Mouse (Mus musculus): ENCODE results near the gene Tbx15. TPM values are rescaled to one million over a fixed set of nuclear protein-coding genes. Genes with fewer than 3 reads are reported as not detected.

The Tbx15 gene
- total and polyA plus RNA-seq, 2 experiments from 2014 or later, result 0.59 to 1.3 TPM

DNA sequence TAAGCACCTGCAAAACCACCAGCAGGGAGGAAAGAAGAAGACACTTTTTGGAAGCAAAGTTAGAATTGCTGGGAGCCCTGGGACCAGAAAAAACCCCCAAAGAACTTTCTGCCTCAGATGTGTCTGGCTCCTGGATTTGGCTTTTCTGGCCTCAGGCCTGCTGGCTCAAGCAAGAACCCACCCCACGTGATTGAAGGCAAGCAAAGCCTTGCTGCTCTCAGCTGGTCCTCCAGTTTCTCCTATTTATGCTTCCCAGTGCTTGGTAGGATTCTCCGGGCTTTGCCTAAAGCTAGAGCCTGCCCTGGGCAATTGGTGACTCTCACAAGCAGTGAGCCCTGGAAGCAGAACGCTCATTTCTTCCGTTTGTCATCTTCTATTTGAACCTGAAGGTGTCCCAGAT is 7.4 kb downstream of the Tbx15 start:
- WGBS, result 5% methylated on average over 4 of the region's 4 CpGs
- ATAC-seq (ENCODE audit: low FRiP score), result no peak
- no peak for DNase-seq (ENCODE audit: low spot score)
- Histone ChIP-seq H3K4me3 (ENCODE audit: low read depth, low read length) (no peak overlapping the region), H3K27ac (ENCODE audit: low read depth, low read length) (no peak overlapping the region), H3K27me3 (ENCODE audit: insufficient read depth, low read length) (peaks cover 98% of the 10 kb centered on the region), H3K36me3 (ENCODE audit: insufficient read depth, low read length) (no peaks in the 10 kb centered on the region), H3K4me2 (ENCODE audit: low read depth, low read length, poor library complexity, severe bottlenecking) (no peak overlapping the region), H3K4me1 (ENCODE audit: insufficient read depth, low read length) (no peaks in the 10 kb centered on the region), H3K9ac (replicated peaks; ENCODE audit: low read length, poor library complexity, severe bottlenecking) (no peak overlapping the region), H3K9me3 (ENCODE audit: low read length) (no peaks in the 10 kb centered on the region)
- no peak for TF ChIP-seq CTCF (IDR thresholded peaks at IDR 0.05)

DNA sequence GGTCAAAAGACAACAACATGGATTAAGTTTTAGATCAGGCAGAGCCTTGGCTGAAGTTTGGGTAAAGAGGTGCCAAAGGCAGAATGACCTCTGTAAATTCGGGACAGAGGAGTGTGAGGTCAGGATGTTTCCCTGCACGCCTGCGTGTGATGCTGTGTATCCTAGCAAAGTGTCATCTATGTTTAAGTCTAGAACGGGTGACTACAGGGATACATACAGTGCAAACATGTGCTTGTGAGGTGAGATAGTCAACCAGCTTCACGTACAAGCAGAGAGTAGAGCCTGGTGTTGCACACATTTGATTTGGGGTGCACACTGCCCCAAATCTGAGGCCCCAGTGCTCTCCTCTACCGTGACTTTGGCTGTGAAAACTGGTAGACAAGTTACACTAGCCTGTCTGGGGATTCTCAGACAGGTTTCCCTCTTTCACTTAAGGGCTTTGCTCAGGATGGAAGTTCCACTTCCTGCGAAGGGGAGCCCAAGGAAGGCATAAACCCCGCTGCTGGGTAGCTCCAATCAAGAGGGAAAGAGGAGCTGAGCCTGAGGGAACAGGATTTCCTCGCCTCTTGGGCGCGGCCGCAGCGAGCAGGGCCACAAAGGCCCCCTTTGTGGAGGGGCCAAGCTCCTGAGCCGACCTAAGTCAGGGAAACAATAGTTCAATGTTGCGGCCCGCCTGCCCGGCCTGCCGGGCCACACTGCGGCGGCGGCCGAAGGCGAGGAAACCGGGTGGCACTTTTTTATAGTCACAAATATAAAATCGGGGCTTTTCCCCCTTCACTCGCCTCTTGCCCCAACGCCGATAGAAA is 8.0 kb downstream of the Tbx15 start:
- Histone ChIP-seq H3K4me2 (ENCODE audit: low read depth, low read length, poor library complexity, severe bottlenecking) (no peak overlapping the region), H3K4me1 (ENCODE audit: insufficient read depth, low read length) (no peaks in the 10 kb centered on the region), H3K9me3 (ENCODE audit: low read length) (no peaks in the 10 kb centered on the region), H3K27me3 (ENCODE audit: insufficient read depth, low read length) (peaks cover 96% of the 10 kb centered on the region), H3K27ac (ENCODE audit: low read depth, low read length) (no peak overlapping the region), H3K4me3 (ENCODE audit: low read depth, low read length) (no peak overlapping the region), H3K36me3 (ENCODE audit: insufficient read depth, low read length) (no peaks in the 10 kb centered on the region), H3K9ac (replicated peaks; ENCODE audit: low read length, poor library complexity, severe bottlenecking) (no peak overlapping the region)
- no peak for ATAC-seq (ENCODE audit: low FRiP score)
- no peak for TF ChIP-seq CTCF (IDR thresholded peaks at IDR 0.05)
- no peak for DNase-seq (ENCODE audit: low spot score)
- WGBS, result 1% methylated on average over 28 of the region's 28 CpGs

DNA sequence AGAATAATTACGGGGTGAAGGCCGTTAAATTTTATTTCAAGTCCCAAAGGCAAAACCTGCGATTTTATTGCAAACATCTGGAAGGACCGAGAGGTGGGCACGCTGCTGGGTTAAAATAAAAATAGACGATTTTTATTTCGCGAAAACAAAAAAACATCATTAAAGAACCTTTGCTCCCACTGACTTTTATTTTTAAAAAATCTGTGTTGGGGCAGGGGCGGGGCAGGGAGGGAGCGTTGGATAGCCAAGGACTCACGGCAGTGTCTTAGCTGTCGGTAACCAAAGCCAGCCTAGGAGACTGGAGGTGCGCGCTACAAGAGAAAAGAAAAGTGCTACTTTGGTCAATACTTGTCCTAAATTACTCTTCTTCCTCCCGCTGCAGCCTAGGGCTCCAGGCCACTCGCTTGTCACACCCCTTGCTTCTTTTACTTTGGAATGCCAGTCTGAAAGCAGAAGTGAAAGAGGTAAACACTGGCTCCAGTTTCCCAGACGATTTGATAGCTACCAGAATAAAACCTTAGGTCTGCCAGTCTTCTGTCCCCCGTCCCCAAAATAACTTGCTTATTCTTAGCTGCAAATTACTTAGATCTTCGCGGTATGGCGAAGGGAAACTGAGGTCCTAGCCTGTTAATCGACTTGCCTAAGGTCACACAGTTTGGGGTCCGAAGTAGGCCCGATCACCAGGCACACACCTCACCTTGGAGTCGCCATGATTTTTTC is 8.8 kb downstream of the Tbx15 start:
- no peak overlapping the region for H3K27ac ChIP-seq (ENCODE audit: low read depth, low read length)
- H3K4me1 ChIP-seq (ENCODE audit: insufficient read depth, low read length), result no peaks in the 10 kb centered on the region
- ATAC-seq (ENCODE audit: low FRiP score) (no peak), DNase-seq (ENCODE audit: low spot score) (no peak)
- no peak overlapping the region for H3K4me3 ChIP-seq (ENCODE audit: low read depth, low read length)
- TF ChIP-seq CTCF (IDR thresholded peaks at IDR 0.05), result no peak
- 1% methylated on average over 25 of the region's 25 CpGs for WGBS
- no peak overlapping the region for H3K9ac ChIP-seq (replicated peaks; ENCODE audit: low read length, poor library complexity, severe bottlenecking)
- H3K4me2 ChIP-seq (ENCODE audit: low read depth, low read length, poor library complexity, severe bottlenecking), result no peak overlapping the region
- no peaks in the 10 kb centered on the region for H3K36me3 ChIP-seq (ENCODE audit: insufficient read depth, low read length)
- H3K27me3 ChIP-seq (ENCODE audit: insufficient read depth, low read length), result peaks cover 94% of the 10 kb centered on the region
- no peaks in the 10 kb centered on the region for H3K9me3 ChIP-seq (ENCODE audit: low read length)

DNA sequence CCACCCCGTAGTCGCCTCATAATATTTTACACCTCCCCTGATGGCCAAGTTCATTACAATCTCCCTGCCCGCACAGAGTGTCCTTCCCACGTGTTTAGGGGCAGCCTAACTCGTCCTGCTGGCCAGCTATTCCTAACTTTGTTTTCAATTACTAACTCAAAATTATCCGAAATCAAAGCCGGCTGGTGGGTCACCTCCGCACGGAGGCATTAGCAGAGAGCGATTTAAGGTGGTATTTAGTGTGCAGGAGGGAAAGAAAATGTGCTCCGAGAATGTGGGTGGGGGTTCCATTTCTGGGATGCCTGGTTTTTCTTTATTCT is 9.3 kb downstream of the Tbx15 start:
- Histone ChIP-seq H3K27me3 (ENCODE audit: insufficient read depth, low read length) (peaks cover 88% of the 10 kb centered on the region), H3K4me1 (ENCODE audit: insufficient read depth, low read length) (no peaks in the 10 kb centered on the region), H3K9ac (replicated peaks; ENCODE audit: low read length, poor library complexity, severe bottlenecking) (no peak overlapping the region), H3K9me3 (ENCODE audit: low read length) (no peaks in the 10 kb centered on the region), H3K4me2 (ENCODE audit: low read depth, low read length, poor library complexity, severe bottlenecking) (no peak overlapping the region), H3K36me3 (ENCODE audit: insufficient read depth, low read length) (no peaks in the 10 kb centered on the region), H3K27ac (ENCODE audit: low read depth, low read length) (no peak overlapping the region), H3K4me3 (ENCODE audit: low read depth, low read length) (no peak overlapping the region)
- ATAC-seq (ENCODE audit: low FRiP score), result no peak
- DNase-seq (ENCODE audit: low spot score), result no peak
- no peak for TF ChIP-seq CTCF (IDR thresholded peaks at IDR 0.05)
- WGBS, result 5% methylated on average over 11 of the region's 11 CpGs

DNA sequence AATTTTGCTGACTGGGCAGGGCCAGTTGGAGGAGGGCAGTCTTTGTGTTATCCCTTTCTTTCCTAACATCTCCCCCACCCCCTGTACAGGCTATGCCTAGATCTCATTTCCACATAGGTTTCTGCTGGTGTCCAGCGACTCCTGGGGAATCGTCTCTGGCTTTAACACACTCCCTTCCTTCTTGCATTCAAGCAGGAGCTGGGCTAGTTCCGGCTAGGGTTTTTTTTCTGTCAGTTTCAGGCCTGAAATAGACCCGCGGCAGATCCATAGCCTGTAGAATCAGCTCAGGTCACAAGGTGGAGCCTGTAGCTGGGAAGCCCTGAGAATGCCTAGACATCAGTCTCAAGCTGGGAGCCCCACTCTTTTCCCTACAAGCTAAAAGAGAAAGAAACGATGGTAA is 9.7 kb downstream of the Tbx15 start:
- peaks cover 86% of the 10 kb centered on the region for H3K27me3 ChIP-seq (ENCODE audit: insufficient read depth, low read length)
- peak; percentile 34 for DNase-seq (ENCODE audit: low spot score)
- H3K27ac ChIP-seq (ENCODE audit: low read depth, low read length), result no peak overlapping the region
- H3K4me3 ChIP-seq (ENCODE audit: low read depth, low read length), result no peak overlapping the region
- no peaks in the 10 kb centered on the region for H3K9me3 ChIP-seq (ENCODE audit: low read length)
- peak; percentile 49 for TF ChIP-seq CTCF (IDR thresholded peaks at IDR 0.05)
- H3K9ac ChIP-seq (replicated peaks; ENCODE audit: low read length, poor library complexity, severe bottlenecking), result no peak overlapping the region
- H3K4me1 ChIP-seq (ENCODE audit: insufficient read depth, low read length), result no peaks in the 10 kb centered on the region
- no peak for ATAC-seq (ENCODE audit: low FRiP score)
- WGBS, result under 1% methylated on average over 6 of the region's 6 CpGs
- H3K4me2 ChIP-seq (ENCODE audit: low read depth, low read length, poor library complexity, severe bottlenecking), result no peak overlapping the region
- H3K36me3 ChIP-seq (ENCODE audit: insufficient read depth, low read length), result no peaks in the 10 kb centered on the region
